Mouse (Mus musculus): Measurements from ENCODE around the gene Cacna1f. TPM values are rescaled to one million over a fixed set of nuclear protein-coding genes. Genes with fewer than 3 reads are reported as not detected.

The Cacna1f gene
- total RNA-seq (2021): under 1 TPM in 1 of 2 experiments, not detected in 1; 0.08 TPM
- long read RNA-seq, experiment 1, partial matches to known transcripts: 0 of 1 reads
- long read RNA-seq, experiment 1, other reads (novel, unspliced or antisense): 1 of 1 reads
- long read RNA-seq, experiment 2: 0 reads

GRCm38 (mm10) chrX:7606783-7607182, at the start of gene Cacna1f:
Cacna1f (plus strand) TSS chrX:7607083.
- no peak within 1 kb of the TSS for H3K27ac ChIP-seq
- no peak for DNase-seq (ENCODE audit: low spot score in 2 of 2)
- no peak within 1 kb of the TSS for H3K4me3 ChIP-seq
- no peak for TF ChIP-seq CTCF (conservative IDR thresholded peaks at IDR 0.05)

- Histone ChIP-seq H3K27ac (no peak overlapping the region), H3K4me3 (no peak overlapping the region)
- no peak for TF ChIP-seq CTCF (conservative IDR thresholded peaks at IDR 0.05)
- DNase-seq (ENCODE audit: low spot score in 2 of 2): no peak
Measured at GRCm38 (mm10) chrX:7563076-7563475, 43.8 kb upstream of the Cacna1f start.

DNA sequence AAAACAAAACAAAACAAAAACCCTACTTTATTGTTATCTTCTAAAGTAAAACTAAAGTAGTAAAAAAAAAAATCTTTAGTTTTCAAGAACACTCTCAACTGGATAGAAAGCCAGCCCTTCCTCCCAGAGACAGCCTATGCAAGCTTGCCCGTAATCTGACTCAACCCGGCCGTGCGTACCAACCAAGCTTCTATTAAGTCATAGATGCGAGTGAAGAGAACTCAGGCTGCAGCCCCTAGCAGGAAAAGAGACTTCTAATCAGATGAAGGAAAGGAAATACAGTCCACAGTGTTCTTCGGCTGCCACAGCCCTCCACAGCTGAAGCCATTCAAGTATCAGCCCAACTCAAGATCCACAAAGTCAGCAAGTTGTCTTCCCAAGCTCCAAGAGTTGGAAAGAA, 40.5 kb upstream of the Cacna1f start:
- TF ChIP-seq CTCF (conservative IDR thresholded peaks at IDR 0.05): no peak
- Histone ChIP-seq H3K4me3 (no peak overlapping the region), H3K27ac (no peak overlapping the region)
- DNase-seq (ENCODE audit: low spot score in 2 of 2): no peak

DNA sequence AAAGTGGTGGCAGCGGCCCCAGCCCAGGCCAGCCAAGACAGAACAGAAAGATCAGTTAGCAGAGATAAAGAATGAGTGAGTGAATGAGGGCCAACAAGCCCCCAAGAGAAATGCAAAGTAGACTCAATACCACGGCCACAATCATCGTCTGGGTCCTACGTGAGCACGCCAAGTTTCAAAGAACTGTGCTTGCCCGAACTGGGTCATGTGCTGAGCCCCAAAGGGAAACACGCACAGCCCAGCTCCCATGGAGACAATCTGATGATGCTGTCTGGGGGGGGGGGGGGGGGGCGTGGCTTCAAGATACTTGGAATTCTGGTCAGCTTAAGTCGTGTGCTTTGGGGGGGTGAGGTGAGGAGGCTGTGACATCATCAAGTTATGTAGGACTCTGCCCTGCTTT, 39.4 kb upstream of the Cacna1f start:
- H3K27ac ChIP-seq: no peak overlapping the region
- no peak overlapping the region for H3K4me3 ChIP-seq
- no peak for DNase-seq (ENCODE audit: low spot score in 2 of 2)
- TF ChIP-seq CTCF (conservative IDR thresholded peaks at IDR 0.05): no peak

GRCm38 (mm10) chrX:7570481-7571175, 36.3 kb upstream of the Cacna1f start:
- TF ChIP-seq CTCF (conservative IDR thresholded peaks at IDR 0.05): no peak
- Histone ChIP-seq H3K27ac (no peak overlapping the region), H3K4me3 (no peak overlapping the region)
- no peak for DNase-seq (ENCODE audit: low spot score in 2 of 2)

- DNase-seq (ENCODE audit: low spot score in 2 of 2): no peak
- H3K27ac ChIP-seq: no peak overlapping the region
- TF ChIP-seq CTCF (conservative IDR thresholded peaks at IDR 0.05): no peak
- H3K4me3 ChIP-seq: no peak overlapping the region
Measured at GRCm38 (mm10) chrX:7571565-7572136, 35.2 kb upstream of the Cacna1f start.

GRCm38 (mm10) chrX:7572466-7572865, 34.4 kb upstream of the Cacna1f start:
- no peak for TF ChIP-seq CTCF (conservative IDR thresholded peaks at IDR 0.05)
- Histone ChIP-seq H3K27ac (no peak overlapping the region), H3K4me3 (no peak overlapping the region)
- DNase-seq (ENCODE audit: low spot score in 2 of 2): no peak

DNA sequence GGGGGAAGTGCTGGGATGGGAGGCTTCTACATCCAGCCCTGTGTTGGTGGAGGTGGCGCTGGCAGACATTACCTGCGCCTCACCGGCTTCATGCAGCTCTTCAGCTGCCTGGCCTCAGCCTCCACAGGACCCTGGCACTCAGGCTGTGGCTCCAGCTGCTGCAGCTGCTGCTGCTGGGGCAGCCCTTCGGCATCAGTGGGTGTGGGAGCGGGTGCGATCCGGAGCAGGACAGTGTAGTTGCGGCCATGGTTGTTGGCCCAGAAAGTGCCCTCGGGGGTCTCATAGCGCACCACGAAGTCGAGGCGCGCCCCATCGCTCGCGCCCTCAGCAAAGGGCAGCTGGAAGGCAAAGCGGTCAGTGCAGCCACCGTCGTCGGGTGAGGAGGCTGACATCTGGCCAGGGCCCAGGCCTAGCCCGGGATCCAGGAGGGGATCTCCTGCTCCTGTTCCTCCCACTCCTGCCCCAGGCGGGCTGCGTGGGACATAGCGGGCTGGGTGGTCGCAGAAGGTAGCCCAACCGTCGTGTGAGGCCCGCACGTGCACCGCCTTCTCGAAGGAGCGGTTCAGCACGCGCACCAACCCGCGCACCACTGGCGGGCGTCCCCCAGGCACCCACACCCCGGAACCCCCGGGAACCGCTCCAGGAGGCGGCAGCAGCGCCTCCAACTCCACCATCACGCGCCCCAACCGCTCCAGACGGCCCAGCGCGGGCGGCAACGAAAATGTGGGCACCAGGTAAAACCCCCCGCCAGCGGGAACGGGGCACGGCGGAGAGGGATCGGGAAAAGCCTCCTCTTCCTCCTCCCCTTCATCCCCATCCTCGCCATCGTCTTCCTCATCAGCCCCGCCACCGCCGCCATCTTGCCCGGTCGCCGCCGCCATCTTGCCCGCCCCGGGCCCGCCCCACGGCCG, 33.5 kb upstream of the Cacna1f start, which contains the start of gene Foxp3:
Gene Foxp3, plus strand, starts transcription at position 469 of the 911 bp plus-strand sequence.
- TF ChIP-seq CTCF (conservative IDR thresholded peaks at IDR 0.05): no peak
- H3K4me3 ChIP-seq: peak within 1 kb of the TSS; percentile 63
- H3K27ac ChIP-seq: peak within 1 kb of the TSS; percentile 93
- DNase-seq (ENCODE audit: low spot score in 2 of 2): peak; percentile 32 to 44

- peak; percentile 95 to 98 for DNase-seq (ENCODE audit: low spot score in 2 of 2)
- H3K4me3 ChIP-seq: peak within 1 kb of the TSS; percentile 63
Measured at GRCm38 (mm10) chrX:7574087-7574884, 32.6 kb upstream of the Cacna1f start, which contains the start of gene Ppp1r3f. Ppp1r3f (minus strand) TSS chrX:7574283.

GRCm38 (mm10) chrX:7574885-7575231, 32.0 kb upstream of the Cacna1f start:
- TF ChIP-seq CTCF (conservative IDR thresholded peaks at IDR 0.05): no peak
- H3K27ac ChIP-seq: peak overlapping the region; percentile 93; the same call in 1 of the 2 replicates
- no peak for DNase-seq (ENCODE audit: low spot score in 2 of 2)
- H3K4me3 ChIP-seq: peak overlapping the region; percentile 56

More at GRCm38 (mm10) chrX:7574087-7574884, 32.6 kb upstream of the Cacna1f start, which contains the start of gene Ppp1r3f:
- TF ChIP-seq CTCF (conservative IDR thresholded peaks at IDR 0.05): no peak
- peak within 1 kb of the TSS; percentile 93 for H3K27ac ChIP-seq

- no peak for TF ChIP-seq CTCF (conservative IDR thresholded peaks at IDR 0.05)
- peak; percentile 7 to 20 for DNase-seq (ENCODE audit: low spot score in 2 of 2)
- H3K27ac ChIP-seq: peak overlapping the region; percentile 53; the same call in 1 of the 2 replicates
- H3K4me3 ChIP-seq: no peak overlapping the region
Measured at GRCm38 (mm10) chrX:7581151-7581550, 25.7 kb upstream of the Cacna1f start.

- Histone ChIP-seq H3K27ac (no peak overlapping the region), H3K4me3 (no peak overlapping the region)
- TF ChIP-seq CTCF (conservative IDR thresholded peaks at IDR 0.05): no peak
- no peak for DNase-seq (ENCODE audit: low spot score in 2 of 2)
Measured at GRCm38 (mm10) chrX:7583881-7584280, 23.0 kb upstream of the Cacna1f start.
